Mouse (Mus musculus) adrenal gland, adult 2 months (tissue): Measurements from ENCODE around the gene Psen2. TPM values are rescaled to one million over a fixed set of nuclear protein-coding genes. Genes with fewer than 3 reads are reported as not detected.

Experiments used
- DNase-seq: peaks from one replicate; pipeline ENCODE4 v3.0.0; 2021
- polyA plus RNA-seq: library from polyadenylated mRNA; depleted of rRNA; stranded (reverse); fragments of >200 nt; gene quantifications from 2 replicates; pipeline ENCODE4 v1.2.3, GENCODE M21; 2012
- total RNA-seq, 2 experiments: library from RNA; stranded (reverse); gene quantifications; 2 replicates each; pipeline ENCODE4 v1.2.3; 2021

The Psen2 gene
- total and polyA plus RNA-seq, 3 experiments, result 32.4 to 75.3 (median 33.5) TPM

- DNase-seq, result no peak
These were observed 11.6 kb upstream of the Psen2 start for GRCm38 (mm10) chr1:180274725-180275308.

DNA sequence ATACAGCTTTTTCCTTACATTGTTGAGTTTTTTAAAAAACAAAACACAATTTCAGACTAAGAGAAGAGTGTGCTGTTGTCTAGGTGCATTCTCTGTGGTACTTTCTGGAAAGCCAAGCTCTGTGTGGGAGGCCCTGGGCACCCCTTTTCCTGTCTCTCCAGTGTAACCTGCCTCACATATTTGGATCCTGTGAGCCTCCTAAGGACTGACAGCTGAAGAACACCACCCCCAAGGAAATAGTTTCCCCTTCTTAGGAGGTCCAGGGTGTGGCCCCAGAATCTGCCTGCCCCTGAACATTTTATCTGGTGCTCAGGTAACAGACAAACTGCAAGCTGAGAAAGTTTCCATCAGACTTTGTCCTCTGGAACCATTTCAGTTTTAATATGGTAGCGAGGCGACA, 5.8 kb upstream of the Psen2 start:
- DNase-seq, result no peak

GRCm38 (mm10) chr1:180268249-180269031, 5.2 kb upstream of the Psen2 start:
- peak; percentile 89 for DNase-seq

DNA sequence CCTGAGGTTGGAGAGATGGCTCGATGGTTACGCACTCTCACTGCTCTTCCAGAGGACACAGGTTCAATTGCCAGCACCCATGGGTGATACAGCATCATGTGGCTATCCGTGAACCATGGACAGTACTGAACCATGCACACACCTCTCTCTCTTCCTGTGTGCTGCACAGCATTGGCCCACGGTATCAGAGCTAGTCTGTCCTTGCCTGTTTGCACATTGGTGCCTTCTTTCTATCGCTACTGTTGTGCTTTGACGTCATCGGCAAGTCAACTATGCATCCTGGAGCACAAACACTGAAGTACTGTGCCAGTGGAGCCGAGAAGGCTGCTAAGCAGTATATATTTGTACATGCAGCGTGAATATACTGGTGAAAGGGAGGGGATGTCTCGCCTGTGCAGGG, 3.9 kb upstream of the Psen2 start:
- DNase-seq, result no peak

DNA sequence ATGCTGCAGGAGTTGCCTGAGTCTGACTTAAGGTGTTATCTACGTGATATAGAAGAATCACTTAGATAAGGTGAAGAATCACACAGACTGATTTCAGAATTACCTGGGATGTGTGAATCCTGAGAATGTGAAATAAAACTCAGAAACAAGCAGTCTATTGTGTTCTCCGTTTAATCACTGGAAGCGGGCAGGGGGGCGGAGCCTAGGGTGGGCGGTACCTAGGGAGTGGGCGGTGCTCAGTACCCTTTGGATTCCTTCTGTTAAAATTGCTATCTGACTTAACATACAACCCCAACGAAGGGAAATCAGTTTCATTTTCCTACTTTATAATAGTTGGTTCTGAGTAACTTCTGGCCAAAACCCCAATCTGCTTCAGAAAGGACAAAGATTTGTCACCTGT, 2.2 kb upstream of the Psen2 start:
- peak; percentile 60 for DNase-seq

DNA sequence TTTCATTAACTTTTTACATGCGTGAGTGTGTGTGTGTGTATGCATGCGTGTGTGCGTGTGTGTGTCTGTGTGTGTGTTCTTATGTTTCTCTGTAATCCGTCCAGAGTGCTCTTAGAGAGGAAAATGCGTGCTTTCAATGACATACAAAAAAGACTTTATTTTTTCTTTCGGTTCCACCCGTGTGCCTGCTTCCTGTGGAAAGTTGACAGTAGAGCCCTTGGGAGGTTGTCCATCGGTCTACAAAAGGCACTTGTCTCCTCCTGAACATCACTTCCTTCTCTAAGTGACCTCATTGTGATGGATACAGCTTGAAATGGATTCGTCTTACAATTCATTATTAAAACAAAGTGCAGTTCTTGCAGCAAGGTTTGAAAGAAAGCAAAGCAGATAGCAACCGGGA, 1.6 kb upstream of the Psen2 start:
- DNase-seq, result peak; percentile 2

DNA sequence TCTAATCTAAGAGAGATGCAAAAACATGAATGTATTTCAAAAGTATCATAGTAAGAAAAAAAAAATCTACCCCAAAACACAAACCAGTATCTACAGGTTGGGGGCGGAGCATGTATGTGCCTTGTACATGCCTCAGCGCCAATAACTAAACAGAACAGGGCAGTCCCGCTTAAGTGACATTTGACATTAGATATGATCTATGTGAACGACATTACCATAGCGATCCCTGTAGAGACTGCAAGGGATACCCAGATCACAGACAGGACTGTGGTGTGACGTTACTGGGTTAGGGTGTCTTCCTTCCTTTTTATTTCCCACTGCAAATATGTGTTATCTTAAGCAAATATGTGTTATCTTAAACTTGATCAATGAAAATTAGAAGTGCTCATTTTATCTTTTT, 1.2 kb upstream of the Psen2 start:
- DNase-seq, result peak; percentile 1

DNA sequence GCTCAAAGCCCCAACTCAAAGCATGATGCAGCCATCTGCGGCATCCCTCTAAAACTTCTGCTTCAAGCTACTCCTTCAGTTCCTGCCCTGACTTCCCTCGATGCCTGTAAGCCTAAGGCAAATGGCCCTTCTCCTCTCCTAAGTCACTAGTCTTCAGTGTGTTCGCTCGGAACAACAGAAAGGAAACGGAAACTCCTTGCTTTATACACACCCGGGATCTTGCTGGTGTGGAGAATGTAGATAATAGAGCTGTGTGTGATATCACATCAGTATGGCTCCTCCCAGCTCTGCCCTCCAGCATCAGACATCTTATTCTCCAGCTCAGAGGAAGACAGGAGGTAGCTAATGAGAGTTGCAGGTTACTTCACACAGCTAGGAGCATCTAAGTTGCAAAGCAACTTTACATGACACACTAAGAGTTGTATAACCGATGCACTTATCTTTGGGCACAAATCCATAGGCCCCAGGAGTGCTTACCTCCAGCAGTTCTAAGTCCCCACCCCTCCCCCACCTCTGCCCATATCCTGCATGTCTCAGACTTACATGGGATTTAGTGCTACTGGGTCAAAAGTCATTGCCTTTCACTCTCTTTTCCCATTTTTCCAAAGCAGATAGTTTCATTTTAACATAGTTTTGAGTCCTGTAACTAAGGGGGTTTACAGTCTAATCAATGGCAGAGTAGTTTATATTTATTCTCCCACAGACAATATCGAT, 1.2 kb downstream of the Psen2 start:
- no peak for DNase-seq

GRCm38 (mm10) chr1:180261415-180261814, 1.8 kb downstream of the Psen2 start:
- DNase-seq, result no peak

- DNase-seq, result no peak
These were observed 2.4 kb downstream of the Psen2 start for GRCm38 (mm10) chr1:180260886-180261285.

- DNase-seq, result no peak
These were observed 3.5 kb downstream of the Psen2 start for GRCm38 (mm10) chr1:180259753-180260152.

GRCm38 (mm10) chr1:180257446-180257845, 5.8 kb downstream of the Psen2 start:
- DNase-seq, result no peak

DNA sequence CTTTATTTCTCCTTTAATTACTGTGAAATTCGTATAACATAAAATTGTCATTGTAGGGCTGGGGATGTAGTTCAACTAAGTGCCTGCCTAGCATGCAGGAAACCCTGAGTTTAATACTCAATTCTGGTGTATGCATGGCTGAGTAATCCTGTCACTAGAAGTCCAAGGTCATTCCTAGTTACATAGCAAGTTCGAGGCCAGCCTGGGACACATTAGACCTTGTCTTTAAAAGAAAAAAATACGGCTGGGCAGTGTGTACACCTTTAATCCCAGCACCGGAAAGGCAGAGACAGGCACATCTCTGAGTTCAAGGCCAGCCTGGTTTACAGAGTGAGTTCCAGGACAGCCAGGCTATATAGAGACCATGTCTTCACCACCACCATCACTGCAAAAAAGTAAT, 6.4 kb downstream of the Psen2 start:
- DNase-seq, result no peak

GRCm38 (mm10) chr1:180256138-180256674, 7.0 kb downstream of the Psen2 start:
- peak; percentile 99 for DNase-seq

- DNase-seq, result no peak
These were observed 7.7 kb downstream of the Psen2 start for GRCm38 (mm10) chr1:180255294-180256117.

DNA sequence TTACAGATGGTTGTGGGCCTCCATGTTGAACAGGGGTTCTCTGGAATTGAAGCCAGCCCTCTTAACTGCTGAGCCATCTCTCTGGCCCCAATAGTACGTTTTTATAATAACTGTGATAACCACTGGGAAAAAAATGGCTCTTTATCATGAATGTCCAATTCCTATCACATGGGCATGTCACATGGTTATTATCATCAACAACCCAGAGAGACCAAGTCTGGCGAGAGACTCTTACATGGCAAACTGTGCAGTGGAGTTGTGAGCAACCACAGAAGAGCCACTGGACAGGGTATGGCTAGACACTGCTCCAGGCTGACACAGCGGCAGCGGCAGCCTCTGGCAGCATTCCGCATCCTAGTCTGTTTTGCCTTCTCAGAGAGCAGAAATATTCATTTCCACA, 8.9 kb downstream of the Psen2 start:
- DNase-seq, result no peak

GRCm38 (mm10) chr1:180252656-180253190, 10.5 kb downstream of the Psen2 start:
- no peak for DNase-seq

DNA sequence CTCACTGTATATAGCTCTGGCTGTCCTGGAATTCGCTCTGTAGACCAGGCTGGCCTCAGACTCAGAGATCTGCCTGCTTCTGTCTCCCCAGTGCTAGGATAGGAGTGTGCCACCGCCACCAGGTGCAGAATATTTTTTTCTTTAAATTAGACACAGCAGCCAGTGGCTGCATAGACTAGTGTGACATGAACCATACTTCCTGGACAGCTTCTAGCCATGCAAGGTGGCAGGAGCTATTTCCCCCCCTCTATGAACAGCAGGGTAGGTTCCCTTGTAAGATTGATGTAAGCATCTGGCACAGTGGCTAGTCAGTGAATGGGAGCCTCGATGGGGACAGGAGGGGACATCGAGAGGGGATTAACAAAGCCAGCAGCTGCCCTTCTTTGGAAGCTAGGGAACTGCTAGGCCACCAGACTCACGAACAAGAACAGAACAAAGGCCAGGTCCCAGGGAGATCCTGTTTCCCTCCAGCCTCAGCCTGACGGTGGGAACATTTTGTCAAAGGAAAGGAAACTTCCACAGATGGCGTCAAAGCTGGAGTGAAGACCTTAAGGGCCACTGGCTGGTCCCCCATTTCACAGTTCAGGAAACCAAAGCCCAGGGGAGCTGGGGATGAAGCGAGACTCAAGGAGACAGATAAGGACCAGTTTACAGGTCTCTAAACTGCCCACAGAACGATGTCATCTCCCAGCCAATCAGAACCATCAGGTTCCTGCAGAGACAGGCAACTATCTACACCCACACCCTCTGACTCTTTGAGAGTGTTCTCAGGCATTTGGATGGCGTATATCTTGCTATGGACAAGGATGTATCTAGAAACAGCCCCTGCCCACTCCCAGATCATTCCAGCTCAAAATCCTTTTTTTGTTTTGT, 11.8 kb downstream of the Psen2 start:
- no peak for DNase-seq

GRCm38 (mm10) chr1:180250441-180250830, 12.8 kb downstream of the Psen2 start:
- DNase-seq, result no peak

- DNase-seq, result peak; percentile 77
These were observed 13.4 kb downstream of the Psen2 start for GRCm38 (mm10) chr1:180249666-180250440.
